Mouse (Mus musculus) CH12.LX (cell line): ENCODE data around the gene Nfic. TPM values are rescaled to one million over a fixed set of nuclear protein-coding genes. Genes with fewer than 3 reads are reported as not detected.

Experiments used
- DNase-seq: peaks from one replicate; pipeline ENCODE4 v3.0.0-alpha.2; 2013; ENCODE audit errors: extremely low read depth
- H3K27ac ChIP-seq: 2 replicates; pipeline ENCODE4 v1.5.1; 2012; ENCODE audit warnings: low read depth, mild to moderate bottlenecking, control low read depth, moderate library complexity; ENCODE audit not compliant: insufficient read depth
- H3K27me3 ChIP-seq: replicated peaks from 2 replicates; pipeline ENCODE3; 2012; ENCODE audit warnings: inconsistent platforms
- H3K36me3 ChIP-seq, 2 experiments: replicated peaks in 1 of 2; 2 replicates each; pipeline versions ENCODE3 to v1.6.1; 2012; ENCODE audit warnings: inconsistent platforms in 1 of 2, low read length in 1 of 2, mild to moderate bottlenecking in 1 of 2, mixed read lengths in 1 of 2, moderate library complexity in 1 of 2; ENCODE audit not compliant: control insufficient read depth in 1 of 2, insufficient read depth in 1 of 2
- H3K4me1 ChIP-seq, 2 experiments: 2 replicates each; pipeline ENCODE4 v1.6.1; 2012; ENCODE audit warnings: inconsistent platforms in 1 of 2, moderate library complexity in 1 of 2; ENCODE audit not compliant: insufficient read depth in 2 of 2, control insufficient read depth in 1 of 2
- H3K4me2 ChIP-seq: 2 replicates; pipeline ENCODE4 v1.6.1; 2012; ENCODE audit warnings: low read depth, mild to moderate bottlenecking, control low read depth; ENCODE audit not compliant: poor library complexity, insufficient read depth, severe bottlenecking
- H3K4me3 ChIP-seq, 3 experiments: fragments of 150-350 bp in 1 of 3; sonication (generic) in 1 of 3; replicated peaks in 1 of 3; 2 replicates each; pipeline versions ENCODE3 to v1.5.1; 2011 to 2012; ENCODE audit warnings: low read depth in 2 of 3, low read length in 2 of 3, mild to moderate bottlenecking in 2 of 3, moderate library complexity in 2 of 3, control low read depth in 1 of 3, improper control_type of control experiment in 1 of 3, inconsistent platforms in 1 of 3, mixed read lengths in 1 of 3; ENCODE audit not compliant: poor library complexity in 1 of 3
- H3K79me2 ChIP-seq: replicated peaks from 2 replicates; pipeline ENCODE4 v1.6.1; 2012; ENCODE audit warnings: mild to moderate bottlenecking, moderate library complexity; ENCODE audit not compliant: control insufficient read depth, poor library complexity, insufficient read depth, severe bottlenecking; ENCODE audit errors: extremely low read depth
- H3K9ac ChIP-seq: 2 replicates; pipeline ENCODE4 v1.6.1; 2012; ENCODE audit warnings: low read depth, mild to moderate bottlenecking, control low read depth, moderate library complexity; ENCODE audit not compliant: insufficient read depth
- H3K9me3 ChIP-seq: replicated peaks from 2 replicates; pipeline ENCODE3; 2012; ENCODE audit warnings: low read length, inconsistent platforms, mixed read lengths
- CHD1 ChIP-seq: IDR thresholded peaks from 2 replicates; pipeline ENCODE4 v1.6.1; 2012; ENCODE audit warnings: low read depth, low read length, improper control_type of control experiment, inconsistent platforms
- GABPA ChIP-seq: IDR thresholded peaks from 2 replicates; pipeline ENCODE4 v1.6.1; 2012; ENCODE audit warnings: low read depth, low read length, improper control_type of control experiment, inconsistent platforms; ENCODE audit not compliant: insufficient replicate concordance
- KAT2A ChIP-seq: IDR thresholded peaks from 2 replicates; pipeline ENCODE4 v1.6.1; 2012; ENCODE audit warnings: low read length, improper control_type of control experiment, inconsistent platforms; ENCODE audit not compliant: insufficient replicate concordance
- MAFK ChIP-seq: IDR thresholded peaks from 2 replicates; pipeline ENCODE4 v1.6.1; 2011; ENCODE audit warnings: low read length, improper control_type of control experiment; ENCODE audit not compliant: insufficient replicate concordance
- MAX ChIP-seq: IDR thresholded peaks from 2 replicates; pipeline ENCODE4 v1.6.1; 2011; ENCODE audit warnings: low read length, improper control_type of control experiment
- MAZ ChIP-seq: IDR thresholded peaks from 2 replicates; pipeline ENCODE4 v1.6.1; 2012; ENCODE audit warnings: low read depth, mild to moderate bottlenecking, inconsistent platforms, low read length, improper control_type of control experiment, moderate library complexity
- NELFE ChIP-seq: IDR thresholded peaks from 2 replicates; pipeline ENCODE4 v1.6.1; 2011; ENCODE audit warnings: low read depth, low read length, improper control_type of control experiment
- NRF1 ChIP-seq: IDR thresholded peaks from 2 replicates; pipeline ENCODE4 v1.6.1; 2014; ENCODE audit warnings: low read depth, mild to moderate bottlenecking, inconsistent platforms, low read length, improper control_type of control experiment, moderate library complexity
- RCOR1 ChIP-seq: conservative IDR thresholded peaks from 2 replicates; pipeline ENCODE4 v1.6.1; 2012; ENCODE audit warnings: low read depth, mild to moderate bottlenecking, inconsistent platforms, low read length, improper control_type of control experiment
- USF2 ChIP-seq: conservative IDR thresholded peaks from 2 replicates; pipeline ENCODE4 v1.6.1; 2011; ENCODE audit warnings: low read depth, low read length, improper control_type of control experiment
- dilution Hi-C: fragments of 300-500 bp; cut with MboI; formaldehyde crosslinking; loops from 2 replicates; pipeline ENCODE4 v1.14.3; 2020; ENCODE audit warnings: low sequenced_read_pairs; ENCODE audit not compliant: extremely low pct_unique_long_range_greater_than_20kb, extremely low pct_ligation_motif_present
- in situ Hi-C: fragments of 300-500 bp; cut with MboI; formaldehyde crosslinking; loops from 3 replicates; pipeline ENCODE4 v1.14.3; 2019; ENCODE audit warnings: low sequenced_read_pairs, low pct_ligation_motif_present, low pct_unique_long_range_greater_than_20kb, mixed read lengths
- polyA plus RNA-seq: library from polyadenylated mRNA; unstranded; fragments of >175 nt; gene quantifications from 2 replicates; pipeline ENCODE4 v1.2.1, GENCODE M21; 2012; ENCODE audit warnings: low read depth; ENCODE audit not compliant: insufficient read length
- total RNA-seq, 2 experiments: library from RNA; depleted of rRNA; stranded (reverse); fragments of 300-350 nt in 1 of 2; fragments of >200 nt in 1 of 2; gene quantifications; 2 replicates each; pipeline ENCODE4 v1.2.3; 2012 to 2014

Nfic gene
- total and polyA plus RNA-seq, 3 experiments: 0.07 to 4.7 (median 4.0) TPM

GRCm38 (mm10) chr10:81346453-81347067 lies 108.9 kb downstream of the Nfic start:
- no peaks in the 10 kb centered on the region for H3K79me2 ChIP-seq
- no peak overlapping the region for H3K4me3 ChIP-seq
- no peak overlapping the region for H3K27ac ChIP-seq
- H3K27me3 ChIP-seq: peaks cover 21% of the 10 kb centered on the region
- TF ChIP-seq GABPA: no peak
- no peak for TF ChIP-seq USF2
- TF ChIP-seq MAZ: no peak
- TF ChIP-seq CHD1: no peak
- no peak for TF ChIP-seq NELFE
- no peak for TF ChIP-seq RCOR1
- no peak for TF ChIP-seq MAFK
- no peak for TF ChIP-seq KAT2A
- no peak for TF ChIP-seq MAX
- TF ChIP-seq NRF1: no peak
- dilution Hi-C loops (no loop called here), in situ Hi-C loops (no loop called here)
- H3K36me3 ChIP-seq: peaks cover 20 to 37% of the 10 kb centered on the region in 2 experiments
- H3K4me2 ChIP-seq: no peak overlapping the region
- H3K4me1 ChIP-seq: peaks cover 2 to 40% of the 10 kb centered on the region in 2 experiments; a peak in 2 of 4 replicates
- H3K9me3 ChIP-seq: no peaks in the 10 kb centered on the region
- no peak overlapping the region for H3K9ac ChIP-seq
- DNase-seq: no peak

Other genes with a start within 250 kb of the Nfic start
Only the 20 nearest of the 31 such genes appear.
- gene Cactin, start 134.5 kb downstream of the Nfic start, total RNA-seq (2012; rRNA removed): 34.6 and 39.7 TPM in 2 replicates
- gene Cactin, start 134.5 kb downstream of the Nfic start, total RNA-seq (2014; rRNA removed): 19.9 and 21.4 TPM in 2 replicates
- 39.3 and 39.5 TPM in 2 replicates for gene Cactin, start 134.5 kb downstream of the Nfic start, polyA plus RNA-seq
- 0.13 and 0.21 TPM in 2 replicates for gene Tbxa2r, start 126.9 kb downstream of the Nfic start, total RNA-seq (2012; rRNA removed)
- gene Tbxa2r, start 126.9 kb downstream of the Nfic start, total RNA-seq (2014; rRNA removed): 0.12 TPM in 1 of 2 replicates, not detected in the other
- 0.23 and 0.30 TPM in 2 replicates for gene Tbxa2r, start 126.9 kb downstream of the Nfic start, polyA plus RNA-seq
- gene Gipc3, start 112.4 kb downstream of the Nfic start, total RNA-seq (2012; rRNA removed): 0.04 and 0.08 TPM in 2 replicates
- not detected in 2 replicates for gene Gipc3, start 112.4 kb downstream of the Nfic start, total RNA-seq (2014; rRNA removed)
- 0.09 TPM in 1 of 2 replicates, not detected in the other for gene Gipc3, start 112.4 kb downstream of the Nfic start, polyA plus RNA-seq
- 17.0 and 18.7 TPM in 2 replicates for gene Hmg20b, start 105.2 kb downstream of the Nfic start, total RNA-seq (2012; rRNA removed)
- gene Hmg20b, start 105.2 kb downstream of the Nfic start, total RNA-seq (2014; rRNA removed): 7.4 and 7.9 TPM in 2 replicates
- 37.3 and 39.6 TPM in 2 replicates for gene Hmg20b, start 105.2 kb downstream of the Nfic start, polyA plus RNA-seq
- gene Mfsd12, start 98.1 kb downstream of the Nfic start, total RNA-seq (2012; rRNA removed): 9.5 and 12.9 TPM in 2 replicates
- 4.0 and 5.2 TPM in 2 replicates for gene Mfsd12, start 98.1 kb downstream of the Nfic start, total RNA-seq (2014; rRNA removed)
- gene Mfsd12, start 98.1 kb downstream of the Nfic start, polyA plus RNA-seq: 7.4 and 8.7 TPM in 2 replicates
- 5.2 and 7.2 TPM in 2 replicates for gene 4930404N11Rik, start 89.8 kb downstream of the Nfic start, total RNA-seq (2012; rRNA removed)
- gene 4930404N11Rik, start 89.8 kb downstream of the Nfic start, total RNA-seq (2014; rRNA removed): 0.23 TPM in 1 of 2 replicates, not detected in the other
- gene 4930404N11Rik, start 89.8 kb downstream of the Nfic start, polyA plus RNA-seq: 2.2 and 2.7 TPM in 2 replicates
- 38.8 and 44.5 TPM in 2 replicates for gene Fzr1, start 77.1 kb downstream of the Nfic start, total RNA-seq (2012; rRNA removed)
- 29.5 and 33.1 TPM in 2 replicates for gene Fzr1, start 77.1 kb downstream of the Nfic start, total RNA-seq (2014; rRNA removed)
- 67.7 and 75.4 TPM in 2 replicates for gene Fzr1, start 77.1 kb downstream of the Nfic start, polyA plus RNA-seq
- 131 and 143 TPM in 2 replicates for gene Dohh, start 71.2 kb downstream of the Nfic start, total RNA-seq (2012; rRNA removed)
- 81.7 and 83.0 TPM in 2 replicates for gene Dohh, start 71.2 kb downstream of the Nfic start, total RNA-seq (2014; rRNA removed)
- 78.2 and 93.5 TPM in 2 replicates for gene Dohh, start 71.2 kb downstream of the Nfic start, polyA plus RNA-seq
- gene Gm48551, start 71.2 kb downstream of the Nfic start, total RNA-seq (2012; rRNA removed): 1.2 and 1.5 TPM in 2 replicates
- gene Gm48551, start 71.2 kb downstream of the Nfic start, total RNA-seq (2014; rRNA removed): 0.96 and 1.0 TPM in 2 replicates
- 3.2 and 3.4 TPM in 2 replicates for gene Gm48551, start 71.2 kb downstream of the Nfic start, polyA plus RNA-seq
- gene Gm48552, start 66.6 kb downstream of the Nfic start, total RNA-seq (2012; rRNA removed): 0.29 and 1.1 TPM in 2 replicates
- gene Gm48552, start 66.6 kb downstream of the Nfic start, total RNA-seq (2014; rRNA removed): 0.65 and 0.98 TPM in 2 replicates
- gene Gm48552, start 66.6 kb downstream of the Nfic start, polyA plus RNA-seq: 0.46 and 1.2 TPM in 2 replicates
- gene Smim24, start 62.6 kb downstream of the Nfic start, total RNA-seq (2012; rRNA removed): 0.13 and 0.34 TPM in 2 replicates
- gene Smim24, start 62.6 kb downstream of the Nfic start, total RNA-seq (2014; rRNA removed): not detected in 2 replicates
- 0.64 TPM in 1 of 2 replicates, not detected in the other for gene Smim24, start 62.6 kb downstream of the Nfic start, polyA plus RNA-seq
- gene Celf5, start 27.1 kb upstream of the Nfic start, total RNA-seq (2012; rRNA removed): 0.08 and 0.17 TPM in 2 replicates
- not detected in 2 replicates for gene Celf5, start 27.1 kb upstream of the Nfic start, total RNA-seq (2014; rRNA removed)
- gene Celf5, start 27.1 kb upstream of the Nfic start, polyA plus RNA-seq: 0.07 and 0.12 TPM in 2 replicates
- 99.5 and 104 TPM in 2 replicates for gene Ncln, start 40.8 kb upstream of the Nfic start, total RNA-seq (2012; rRNA removed)
- gene Ncln, start 40.8 kb upstream of the Nfic start, total RNA-seq (2014; rRNA removed): 41.5 and 41.7 TPM in 2 replicates
- 80.5 and 89.5 TPM in 2 replicates for gene Ncln, start 40.8 kb upstream of the Nfic start, polyA plus RNA-seq
- 0.25 and 0.30 TPM in 2 replicates for gene S1pr4, start 44.5 kb upstream of the Nfic start, total RNA-seq (2012; rRNA removed)
- not detected in 2 replicates for gene S1pr4, start 44.5 kb upstream of the Nfic start, total RNA-seq (2014; rRNA removed)
- 0.16 and 0.19 TPM in 2 replicates for gene S1pr4, start 44.5 kb upstream of the Nfic start, polyA plus RNA-seq
- gene Gna15, start 68.6 kb upstream of the Nfic start, total RNA-seq (2012; rRNA removed): 9.9 and 10.0 TPM in 2 replicates
- 5.2 and 5.5 TPM in 2 replicates for gene Gna15, start 68.6 kb upstream of the Nfic start, total RNA-seq (2014; rRNA removed)
- gene Gna15, start 68.6 kb upstream of the Nfic start, polyA plus RNA-seq: 4.9 and 5.2 TPM in 2 replicates
- gene Gna11, start 89.6 kb upstream of the Nfic start, total RNA-seq (2012; rRNA removed): 7.2 and 9.0 TPM in 2 replicates
- 4.1 and 4.3 TPM in 2 replicates for gene Gna11, start 89.6 kb upstream of the Nfic start, total RNA-seq (2014; rRNA removed)
- 6.9 and 8.7 TPM in 2 replicates for gene Gna11, start 89.6 kb upstream of the Nfic start, polyA plus RNA-seq
- gene Aes, start 103.9 kb upstream of the Nfic start, total RNA-seq (2012; rRNA removed): 93.5 and 114 TPM in 2 replicates
- 7.3 and 11.5 TPM in 2 replicates for gene Aes, start 103.9 kb upstream of the Nfic start, total RNA-seq (2014; rRNA removed)
- 23.4 and 25.1 TPM in 2 replicates for gene Aes, start 103.9 kb upstream of the Nfic start, polyA plus RNA-seq
- 0.30 TPM in 1 of 2 replicates, not detected in the other for gene Tle2, start 118.9 kb upstream of the Nfic start, total RNA-seq (2012; rRNA removed)
- gene Tle2, start 118.9 kb upstream of the Nfic start, total RNA-seq (2014; rRNA removed): not detected in 2 replicates
- gene Tle2, start 118.9 kb upstream of the Nfic start, polyA plus RNA-seq: 0.29 TPM in 1 of 2 replicates, not detected in the other
- gene Tle6, start 145.4 kb upstream of the Nfic start, total RNA-seq (2012; rRNA removed): 1.2 and 1.3 TPM in 2 replicates
- gene Tle6, start 145.4 kb upstream of the Nfic start, total RNA-seq (2014; rRNA removed): 0.30 and 1.2 TPM in 2 replicates
- gene Tle6, start 145.4 kb upstream of the Nfic start, polyA plus RNA-seq: 0.39 and 0.63 TPM in 2 replicates
- 1.5 and 2.3 TPM in 2 replicates for gene BC025920, start 150.6 kb upstream of the Nfic start, total RNA-seq (2012; rRNA removed)
- 1.4 and 1.7 TPM in 2 replicates for gene BC025920, start 150.6 kb upstream of the Nfic start, total RNA-seq (2014; rRNA removed)
- gene BC025920, start 150.6 kb upstream of the Nfic start, polyA plus RNA-seq: 1.6 and 2.3 TPM in 2 replicates